Mouse (Mus musculus): ENCODE measurements around the gene Sp7. TPM values are rescaled to one million over a fixed set of nuclear protein-coding genes. Genes with fewer than 3 reads are reported as not detected.

Sp7 gene
- total RNA-seq (2021), result under 1 TPM; 0.41 to 0.66 TPM

DNA sequence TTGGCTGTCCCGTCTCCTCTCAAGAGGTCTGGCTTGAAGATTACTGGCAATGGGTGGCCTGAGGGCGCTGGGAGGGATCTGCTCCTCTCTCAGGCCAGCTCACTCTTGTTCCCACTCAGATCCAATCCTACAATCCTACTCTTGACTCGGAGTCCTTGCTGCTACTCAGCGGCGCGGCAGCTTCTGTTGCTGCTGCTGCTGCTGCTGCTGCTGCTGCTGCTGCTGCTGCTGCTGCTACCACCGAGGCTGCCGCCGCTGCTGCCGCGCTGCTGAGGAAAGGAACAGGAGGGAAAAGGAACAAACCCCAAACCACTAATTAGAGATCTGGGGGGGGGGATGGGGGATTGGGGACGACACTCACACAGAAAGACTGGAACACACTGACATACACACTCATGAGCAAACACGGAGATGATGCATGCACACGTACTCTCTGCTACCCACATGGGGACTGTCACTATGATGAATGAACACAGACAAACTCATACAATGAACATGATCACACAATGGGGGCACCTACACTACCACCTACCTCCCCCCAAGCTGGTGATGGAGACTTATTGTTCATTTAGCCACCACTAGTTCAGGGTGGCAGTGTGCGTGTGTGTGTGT lies at the start of gene Sp7:
TSS of gene Sp7 (minus strand) at position 450 of the 612 bp plus-strand sequence.
- intact Hi-C loops (cut with DNase I), result no loop called here
- DNase-seq (ENCODE audit: low spot score in 2 of 2), result no peak

GRCm38 (mm10) chr15:102413687-102414086 lies 46.7 kb upstream of the Sp7 start:
- no peak for DNase-seq (ENCODE audit: low spot score in 2 of 2)
- intact Hi-C loops (cut with DNase I), result no loop called here

DNA sequence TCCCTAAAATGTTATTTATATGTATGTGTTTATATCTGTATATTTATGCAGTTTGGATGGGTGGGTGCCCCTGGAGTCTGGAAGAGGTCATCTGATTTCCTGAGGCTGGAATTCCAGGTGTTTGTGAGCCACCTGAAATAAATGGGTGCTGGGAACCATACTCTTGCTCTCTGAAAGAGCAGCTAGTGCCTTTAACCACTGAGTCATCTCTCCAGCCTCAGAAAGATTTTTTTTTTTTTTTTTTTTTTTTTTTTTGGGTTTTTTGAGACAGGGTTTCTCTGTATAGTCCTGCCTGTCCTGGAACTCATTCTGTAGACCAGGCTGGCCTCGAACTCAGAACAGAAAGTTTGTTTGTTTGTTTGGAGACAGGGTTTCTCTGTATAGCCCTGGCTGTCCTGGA lies 44.1 kb upstream of the Sp7 start:
- DNase-seq (ENCODE audit: low spot score in 2 of 2), result no peak
- intact Hi-C loops (cut with DNase I), result no loop called here

GRCm38 (mm10) chr15:102409286-102409685 lies 42.3 kb upstream of the Sp7 start:
- DNase-seq (ENCODE audit: low spot score in 2 of 2), result no peak
- intact Hi-C loops (cut with DNase I), result no loop called here

DNA sequence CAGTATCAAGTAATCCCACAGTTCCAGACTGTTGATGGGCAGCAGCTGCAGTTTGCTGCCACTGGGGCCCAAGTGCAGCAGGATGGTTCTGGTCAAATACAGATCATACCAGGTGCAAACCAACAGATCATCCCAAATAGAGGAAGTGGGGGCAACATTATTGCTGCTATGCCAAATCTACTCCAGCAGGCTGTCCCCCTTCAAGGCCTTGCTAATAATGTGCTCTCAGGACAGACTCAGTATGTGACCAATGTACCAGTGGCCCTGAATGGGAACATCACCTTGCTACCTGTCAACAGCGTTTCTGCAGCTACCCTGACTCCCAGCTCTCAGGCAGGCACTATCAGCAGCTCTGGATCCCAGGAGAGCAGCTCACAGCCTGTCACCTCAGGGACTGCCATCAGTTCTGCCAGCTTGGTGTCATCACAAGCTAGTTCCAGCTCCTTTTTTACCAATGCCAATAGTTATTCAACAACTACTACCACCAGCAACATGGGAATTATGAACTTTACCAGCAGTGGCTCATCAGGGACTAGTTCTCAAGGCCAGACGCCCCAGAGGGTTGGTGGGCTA lies 41.7 kb upstream of the Sp7 start:
- intact Hi-C loops (cut with DNase I), result no loop called here

DNA sequence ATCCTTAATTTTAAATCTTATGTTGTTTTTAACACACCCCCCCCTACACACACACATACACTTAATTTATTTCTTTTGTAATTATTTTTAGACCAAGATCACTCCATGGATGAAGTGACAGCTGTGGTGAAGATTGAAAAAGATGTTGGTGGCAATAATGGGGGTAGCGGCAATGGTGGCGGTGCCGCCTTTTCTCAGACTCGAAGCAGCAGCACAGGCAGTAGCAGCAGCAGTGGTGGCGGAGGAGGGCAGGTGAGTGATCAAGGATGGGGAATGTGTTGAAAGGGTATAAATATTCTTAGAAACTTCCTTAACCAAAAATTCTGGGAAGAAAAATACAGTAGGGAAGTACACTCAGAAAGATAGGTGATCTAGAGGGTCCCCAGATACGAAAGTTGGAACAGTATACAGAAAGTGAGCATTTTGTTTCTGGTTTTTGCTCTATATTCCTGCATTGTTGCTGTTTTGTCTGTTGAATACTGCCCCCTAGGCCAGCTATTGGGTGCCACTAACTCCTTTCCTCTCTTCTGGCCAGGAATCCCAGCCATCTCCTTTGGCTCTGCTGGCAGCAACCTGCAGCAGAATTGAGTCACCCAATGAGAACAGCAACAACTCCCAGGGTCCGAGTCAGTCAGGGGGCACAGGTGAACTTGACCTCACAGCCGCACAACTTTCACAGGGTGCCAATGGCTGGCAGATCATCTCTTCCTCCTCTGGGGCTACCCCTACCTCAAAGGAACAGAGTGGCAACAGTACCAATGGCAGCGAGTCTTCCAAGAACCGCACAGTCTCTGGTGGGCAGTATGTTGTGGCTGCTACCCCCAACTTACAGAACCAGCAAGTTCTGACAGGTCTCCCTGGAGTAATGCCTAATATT lies 40.9 kb upstream of the Sp7 start:
- DNase-seq (ENCODE audit: low spot score in 2 of 2), result no peak
- intact Hi-C loops (cut with DNase I), result no loop called here

More for the DNA sequence above, 41.7 kb upstream of the Sp7 start:
- DNase-seq (ENCODE audit: low spot score in 2 of 2), result no peak

- intact Hi-C loops (cut with DNase I), result no loop called here
- DNase-seq (ENCODE audit: low spot score in 2 of 2), result no peak
These were observed 40.1 kb upstream of the Sp7 start for GRCm38 (mm10) chr15:102406912-102407580.

- intact Hi-C loops (cut with DNase I), result no loop called here
- peak; percentile 57 to 61 for DNase-seq (ENCODE audit: low spot score in 2 of 2)
These were observed 39.4 kb upstream of the Sp7 start for GRCm38 (mm10) chr15:102406196-102406911.

DNA sequence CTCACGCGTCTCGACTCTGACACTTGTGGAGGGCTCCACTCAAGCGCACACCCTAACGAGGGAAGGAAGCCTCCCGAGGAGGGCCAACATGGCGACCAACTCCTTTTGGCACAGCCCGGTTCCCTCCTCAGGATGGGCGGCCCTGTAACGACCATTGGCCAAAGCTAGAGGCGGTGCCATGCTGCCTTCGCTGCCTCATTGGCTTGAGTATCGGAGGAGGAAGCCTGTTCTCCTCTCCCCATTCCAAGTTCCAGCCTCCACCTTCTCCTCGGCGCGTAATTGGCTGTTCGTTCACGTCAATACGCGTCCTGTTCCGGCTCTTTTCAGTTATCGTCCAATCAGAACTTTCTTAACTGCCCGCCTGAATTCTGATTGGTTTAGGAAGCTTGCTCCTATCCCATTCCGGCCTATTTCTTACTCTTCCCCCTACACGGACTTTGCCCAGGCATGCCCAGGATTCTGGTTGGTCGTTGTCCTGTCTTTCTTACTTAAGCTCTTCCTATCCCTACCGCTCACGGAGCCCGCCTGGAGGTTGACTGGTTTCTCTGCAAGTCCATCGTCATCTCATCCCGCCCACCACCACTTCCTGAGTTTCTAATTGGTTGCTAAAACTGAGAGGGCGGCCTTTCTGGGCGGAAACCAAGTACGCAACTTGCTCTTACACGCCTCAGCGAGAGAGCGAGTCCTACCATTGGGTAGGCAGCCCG lies 38.7 kb upstream of the Sp7 start, which contains the start of gene Sp1:
TSS of gene Sp1 (plus strand) at position 655 of the 707 bp plus-strand sequence.
- DNase-seq (ENCODE audit: low spot score in 2 of 2), result peak; percentile 99 to 100
- intact Hi-C loops (cut with DNase I), result no loop called here

GRCm38 (mm10) chr15:102404608-102405488 lies 37.9 kb upstream of the Sp7 start:
- DNase-seq (ENCODE audit: low spot score in 2 of 2), result no peak
- intact Hi-C loops (cut with DNase I), result no loop called here

- no peak for DNase-seq (ENCODE audit: low spot score in 2 of 2)
- intact Hi-C loops (cut with DNase I), result no loop called here
These were observed 35.2 kb upstream of the Sp7 start for GRCm38 (mm10) chr15:102402210-102402609.

DNA sequence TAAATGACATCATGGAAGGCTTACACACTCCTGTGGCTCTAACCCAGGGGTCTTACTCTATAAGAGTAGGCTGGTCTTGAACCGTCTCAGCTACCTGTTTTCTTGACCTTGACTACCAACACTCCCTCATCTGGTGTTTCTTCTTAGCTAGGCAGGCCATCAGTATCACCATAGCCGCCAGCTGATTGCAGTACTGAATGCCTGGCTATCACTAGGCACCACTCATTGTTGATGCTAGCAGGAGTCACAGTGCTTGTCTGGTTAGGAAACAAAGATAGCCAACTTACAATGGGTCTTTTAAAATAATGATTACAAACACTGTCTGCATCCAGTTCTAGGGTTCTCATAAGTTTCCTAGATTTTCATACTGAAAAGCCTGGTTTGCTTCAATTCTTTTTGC lies 34.3 kb upstream of the Sp7 start:
- no peak for DNase-seq (ENCODE audit: low spot score in 2 of 2)
- intact Hi-C loops (cut with DNase I), result no loop called here

DNA sequence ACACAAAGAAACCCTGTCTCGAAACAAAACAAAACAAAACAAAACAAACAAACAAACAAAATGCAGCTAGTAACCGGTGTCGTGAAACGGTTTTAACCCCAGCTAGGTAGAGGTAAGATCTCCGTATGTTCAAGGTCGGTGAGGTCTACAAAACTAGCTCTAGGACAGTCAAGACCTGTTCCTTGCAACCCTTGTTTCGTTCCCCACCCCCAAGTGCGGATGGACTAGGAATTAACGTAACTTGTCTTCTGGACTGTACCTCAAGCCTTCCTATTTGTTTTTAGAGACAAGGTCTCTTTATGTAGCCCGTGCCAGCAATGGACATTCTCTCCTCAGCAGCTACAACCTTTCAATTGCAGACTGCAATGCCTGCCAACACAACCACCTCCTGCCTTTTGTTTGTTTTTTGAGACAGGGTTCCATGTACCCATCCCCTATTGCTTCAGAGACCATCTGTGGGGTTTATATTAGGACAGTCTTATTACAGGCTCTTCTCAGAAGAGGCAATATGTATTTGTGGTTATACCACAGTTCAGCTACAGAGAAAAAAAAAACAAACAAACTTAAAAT lies 33.6 kb upstream of the Sp7 start:
- no peak for DNase-seq (ENCODE audit: low spot score in 2 of 2)

DNA sequence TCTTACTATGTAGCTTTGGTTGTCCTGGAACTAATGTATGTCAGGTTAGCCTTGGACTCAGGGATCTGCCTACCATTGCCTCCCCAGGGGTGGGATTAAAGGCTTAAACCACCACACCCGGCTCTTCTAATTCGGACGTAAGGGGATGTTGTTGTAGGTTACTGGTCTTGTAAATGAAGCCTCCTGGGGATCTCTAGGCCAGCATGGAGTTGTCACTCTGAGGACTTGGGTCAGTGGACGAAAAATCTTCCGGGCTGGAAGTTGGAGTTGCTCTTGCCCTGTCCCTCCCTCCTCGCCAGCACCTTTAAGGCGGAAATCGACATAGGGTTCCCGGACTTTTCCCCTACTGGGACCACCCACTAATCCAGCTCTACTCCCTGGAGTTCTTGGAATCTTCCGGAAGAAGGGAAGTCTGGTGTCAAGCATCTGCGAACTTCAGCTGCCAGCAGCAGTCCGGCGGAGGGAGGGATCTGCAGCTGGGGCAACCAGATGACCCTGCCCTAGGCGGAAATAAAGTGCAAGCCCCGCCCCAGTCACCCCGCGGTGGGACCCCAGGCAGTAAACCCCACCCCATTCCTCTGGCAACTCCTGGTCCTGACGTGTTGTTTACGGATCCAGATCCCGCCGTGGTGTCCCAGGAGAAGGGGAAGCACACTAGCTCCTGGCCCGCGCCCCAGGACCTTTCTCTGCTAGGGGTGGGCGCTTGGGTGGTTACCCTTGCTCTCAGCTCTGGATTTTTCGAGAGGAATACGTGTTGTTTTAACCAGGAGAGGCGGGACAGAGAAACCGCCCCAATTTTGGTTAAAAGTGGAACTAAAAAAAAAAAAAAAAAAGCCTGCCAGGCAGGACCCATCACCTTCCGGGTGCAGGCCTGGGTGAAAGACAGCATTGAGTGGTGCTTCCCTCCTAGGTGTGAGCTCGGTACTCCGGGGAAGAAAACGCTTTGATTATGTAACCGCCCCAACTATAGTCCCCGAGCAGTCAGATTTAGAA lies 32.5 kb upstream of the Sp7 start:
- peak; percentile 46 to 59 for DNase-seq (ENCODE audit: low spot score in 2 of 2)
- intact Hi-C loops (cut with DNase I), result no loop called here

More for the DNA sequence above, 33.6 kb upstream of the Sp7 start:
- intact Hi-C loops (cut with DNase I), result no loop called here

DNA sequence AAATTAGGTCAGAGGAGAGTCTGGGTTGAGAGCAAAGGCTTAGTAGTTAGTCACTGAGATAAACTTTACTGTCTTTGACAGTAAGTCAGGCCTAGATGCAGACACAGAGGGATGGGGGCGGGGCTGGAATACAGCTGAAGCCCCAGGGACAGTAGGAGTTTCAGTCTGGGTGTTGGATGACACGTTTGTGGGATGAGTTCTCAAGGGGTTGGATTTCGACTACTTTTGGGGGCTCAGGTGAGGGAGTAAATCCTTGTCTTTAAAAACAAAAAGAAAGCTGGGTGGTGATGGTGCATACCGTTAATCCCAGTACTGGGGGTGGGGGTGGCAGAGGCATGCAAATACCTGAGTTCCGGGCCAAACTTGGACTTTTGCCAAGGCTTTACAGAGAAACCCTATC lies 31.6 kb upstream of the Sp7 start:
- no peak for DNase-seq (ENCODE audit: low spot score in 2 of 2)
- intact Hi-C loops (cut with DNase I), result no loop called here

DNA sequence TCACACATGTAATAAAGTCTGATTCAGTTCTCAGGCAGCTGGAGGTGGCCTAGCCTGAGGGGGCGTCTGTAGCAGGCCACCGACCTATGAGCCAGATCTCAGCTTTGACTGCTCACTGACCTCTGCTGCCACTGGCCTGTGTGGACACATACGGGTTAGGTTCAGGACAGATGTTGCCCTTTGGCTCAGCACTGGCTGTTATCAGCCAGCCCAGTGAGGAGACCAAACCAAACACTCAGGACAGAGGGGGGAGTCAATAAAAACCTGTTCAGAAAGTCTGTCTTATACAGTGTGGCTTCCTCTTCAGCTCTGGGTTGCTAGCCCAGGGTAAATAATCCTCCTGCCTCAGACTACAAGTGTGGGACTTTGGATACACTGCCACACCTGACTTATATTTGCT lies 28.1 kb upstream of the Sp7 start:
- intact Hi-C loops (cut with DNase I), result no loop called here
- no peak for DNase-seq (ENCODE audit: low spot score in 2 of 2)
